Mouse (Mus musculus): ENCODE measurements around the gene Ttc21b.

GRCm38 (mm10) chr2:66165025-66165424, 91.4 kb downstream of the Ttc21b start:
- TF ChIP-seq CTCF (IDR thresholded peaks at IDR 0.05; ENCODE audit: insufficient read depth, low read depth, low read length) (no peak), POLR2A (IDR thresholded peaks at IDR 0.05; ENCODE audit: insufficient read depth, low read depth, low read length) (no peak)

Measured in olfactory bulb, adult 2 months (tissue).